Mouse (Mus musculus) mature B cell (primary cell): ENCODE data around the gene Pitpna.
"Not testable (repeated sequence)": the region's sequence is repeated elsewhere in the genome, so short reads cannot be mapped to it uniquely, and the experiment has no call there.

Source experiments
- in situ Hi-C: fragments of 300-500 bp; cut with MboI; formaldehyde crosslinking; loops from 2 replicates; pipeline ENCODE4 v1.14.3; 2019

The Pitpna gene

DNA sequence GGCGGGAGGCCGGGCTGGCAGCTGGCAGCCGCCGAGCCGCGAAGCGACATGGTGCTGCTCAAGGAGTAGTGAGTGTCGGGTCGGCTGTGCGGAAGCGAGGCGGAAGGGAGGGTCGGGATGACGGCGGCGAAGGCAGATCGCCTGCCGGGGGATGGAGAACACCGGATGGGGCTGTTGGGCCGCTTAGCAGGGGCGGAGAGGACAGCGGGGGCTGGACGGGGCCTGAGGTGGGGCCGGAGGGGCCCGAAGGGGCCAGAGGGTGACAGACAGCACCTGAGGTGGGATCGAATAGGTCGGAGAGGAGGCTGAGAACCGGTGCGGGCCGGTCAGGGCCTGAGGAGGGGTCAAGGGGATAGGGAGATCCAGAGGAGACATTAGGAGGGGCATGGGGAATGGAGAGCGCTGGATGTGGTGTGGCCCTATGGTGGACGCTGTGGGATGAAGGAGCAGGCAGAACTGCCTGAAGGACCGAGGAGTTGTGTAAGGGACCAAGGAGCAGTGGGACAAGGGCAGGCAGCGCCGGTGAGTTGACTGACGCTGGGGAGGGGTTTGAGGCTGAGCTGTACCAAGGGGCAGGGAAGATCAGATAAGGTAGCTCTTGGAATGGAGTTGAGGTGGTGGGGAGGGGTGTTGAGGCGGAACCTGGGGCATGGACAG is 516 bp downstream of the Pitpna start:
- in situ Hi-C loops: no loop called here

DNA sequence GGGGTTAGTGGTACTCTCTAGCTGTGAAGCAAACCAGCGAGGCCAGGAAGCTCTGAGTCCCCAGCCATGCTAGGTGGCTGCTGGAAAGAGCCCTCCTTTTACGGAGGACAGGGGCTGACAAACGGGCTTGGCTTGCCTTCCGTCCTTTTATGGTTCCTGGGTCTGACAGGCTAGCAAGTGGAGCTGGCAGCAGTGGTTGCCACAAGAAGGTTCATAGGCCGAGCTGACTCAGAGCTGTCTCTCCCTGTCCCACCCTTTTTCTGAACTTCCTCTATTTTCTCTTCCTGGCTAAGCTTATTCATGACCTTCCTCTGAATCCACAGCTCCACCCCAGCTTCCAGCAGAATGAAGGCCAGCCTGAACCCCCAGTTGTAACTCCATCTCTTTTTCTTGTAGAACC is 4.7 kb downstream of the Pitpna start:
- in situ Hi-C loops: no loop called here

DNA sequence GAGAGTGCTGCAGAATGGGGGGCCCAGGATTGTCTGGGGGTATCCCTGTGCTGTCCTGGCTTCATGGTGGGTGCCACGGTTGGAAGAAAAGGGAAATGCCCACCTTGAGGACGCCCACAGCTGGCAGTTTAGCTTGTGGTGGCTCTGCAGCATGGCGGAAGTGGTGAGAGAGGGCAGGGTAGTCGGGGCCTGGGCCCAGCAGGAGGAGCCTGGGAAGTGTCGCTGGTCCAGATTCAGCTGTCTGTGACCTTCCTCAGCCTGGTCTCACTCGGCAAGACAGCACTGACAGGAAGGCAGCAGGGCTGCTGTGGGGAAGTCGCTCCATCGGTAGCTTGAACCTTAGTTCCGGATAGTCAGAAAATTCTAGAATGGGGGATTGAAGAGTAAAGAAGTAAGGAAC is 6.5 kb downstream of the Pitpna start:
- in situ Hi-C loops: no loop called here

DNA sequence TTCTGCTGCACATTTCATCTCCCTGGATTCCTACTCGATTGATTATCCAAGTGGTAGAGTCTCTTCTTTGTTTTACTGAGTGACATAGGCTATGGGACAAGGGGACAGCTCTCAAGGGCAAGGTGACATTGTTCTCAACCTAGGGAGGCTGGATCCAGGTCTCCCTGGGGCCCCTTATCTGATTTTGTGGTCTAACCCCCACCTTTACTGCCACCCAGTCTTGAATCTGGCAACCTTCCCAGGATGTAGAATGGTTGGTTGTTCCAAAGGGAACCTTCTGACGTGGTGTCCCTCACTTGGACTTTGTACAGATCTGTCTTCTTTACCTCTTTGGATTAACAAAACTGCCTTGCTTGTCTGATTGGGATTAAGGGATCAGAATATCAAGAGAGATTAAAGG is 7.5 kb downstream of the Pitpna start:
- in situ Hi-C loops: no loop called here

DNA sequence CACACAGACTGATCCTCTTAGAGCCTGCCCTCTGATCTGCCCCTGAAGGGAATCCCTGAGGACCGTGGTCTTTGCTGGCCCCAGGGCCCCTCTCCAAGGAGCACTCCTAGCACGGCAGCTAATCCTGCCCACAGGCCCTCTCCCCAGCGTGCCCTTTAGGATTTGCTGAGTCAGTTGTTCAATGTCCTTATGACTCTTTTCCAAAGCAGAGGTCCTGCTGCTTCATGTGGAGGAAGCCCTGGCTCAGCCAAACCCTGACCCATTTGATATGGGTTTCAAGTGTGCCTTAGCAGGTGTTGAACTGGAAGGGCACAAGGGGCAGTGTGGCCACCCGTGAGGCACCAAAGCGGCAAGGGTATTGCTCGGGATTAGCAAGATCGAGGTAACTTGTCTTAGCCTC is 7.9 kb downstream of the Pitpna start:
- in situ Hi-C loops: no loop called here

DNA sequence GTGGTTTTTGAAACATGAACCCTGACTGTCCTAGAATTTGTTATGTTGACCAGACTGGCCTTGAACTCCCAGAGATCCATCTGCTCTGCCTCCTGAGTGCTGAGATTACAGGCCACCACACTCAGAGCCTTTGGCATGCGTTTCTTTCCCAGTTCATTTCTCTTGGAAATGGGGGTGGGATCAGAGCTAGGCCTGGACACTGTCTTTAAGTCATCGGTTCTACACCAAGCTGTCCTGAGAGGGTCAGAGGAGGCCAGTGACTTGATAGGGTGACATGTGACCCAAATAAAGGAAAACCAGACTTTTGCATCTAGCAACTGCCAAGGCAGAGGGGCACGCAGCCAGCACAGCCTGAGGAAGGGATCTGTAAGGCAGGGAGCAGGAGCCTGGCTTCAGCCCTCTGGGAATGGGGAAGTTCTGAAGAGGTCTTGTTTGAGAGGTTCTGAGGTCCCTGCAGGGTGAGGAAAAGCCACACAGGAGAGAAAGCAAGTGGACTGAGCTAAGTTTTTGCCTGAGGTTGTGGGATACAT is 8.9 kb downstream of the Pitpna start:
- in situ Hi-C loops: no loop called here

DNA sequence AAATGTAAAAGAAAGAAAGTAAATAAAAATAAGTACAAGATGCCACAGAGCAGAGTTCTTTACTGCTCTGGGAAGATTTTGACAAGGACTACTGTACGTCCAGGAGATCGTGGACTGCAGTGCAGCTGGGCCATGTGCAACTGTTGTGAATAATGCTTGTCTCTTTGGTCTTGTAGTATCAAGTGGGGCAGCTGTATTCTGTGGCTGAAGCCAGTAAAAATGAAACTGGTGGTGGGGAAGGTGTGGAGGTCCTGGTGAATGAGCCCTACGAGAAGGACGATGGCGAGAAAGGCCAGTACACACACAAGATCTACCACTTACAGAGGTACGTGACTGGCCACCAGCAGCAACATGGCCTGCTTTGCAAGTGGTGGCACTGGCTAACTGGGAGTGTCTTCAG is 10.1 kb downstream of the Pitpna start:
- in situ Hi-C loops: no loop called here

DNA sequence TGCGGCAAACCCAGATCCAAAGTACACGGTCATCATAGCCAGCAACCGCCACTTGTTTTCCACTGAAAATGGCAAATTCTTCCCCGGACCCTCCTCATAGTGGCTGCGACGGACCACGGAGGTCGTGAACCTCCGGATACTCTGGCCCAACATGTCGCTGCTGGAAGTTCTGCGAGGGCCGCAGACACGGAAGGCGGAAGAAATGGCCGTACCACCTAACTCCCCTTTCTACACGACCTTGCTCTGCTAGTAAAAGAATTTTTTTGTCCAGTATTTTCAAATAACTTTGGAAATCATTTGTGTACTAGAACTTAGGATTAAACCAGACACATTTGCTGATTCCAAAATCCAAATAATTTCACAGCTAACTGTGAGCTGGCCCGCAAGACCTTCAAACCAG is 11.9 kb downstream of the Pitpna start:
- in situ Hi-C loops: not testable (repeated sequence)

DNA sequence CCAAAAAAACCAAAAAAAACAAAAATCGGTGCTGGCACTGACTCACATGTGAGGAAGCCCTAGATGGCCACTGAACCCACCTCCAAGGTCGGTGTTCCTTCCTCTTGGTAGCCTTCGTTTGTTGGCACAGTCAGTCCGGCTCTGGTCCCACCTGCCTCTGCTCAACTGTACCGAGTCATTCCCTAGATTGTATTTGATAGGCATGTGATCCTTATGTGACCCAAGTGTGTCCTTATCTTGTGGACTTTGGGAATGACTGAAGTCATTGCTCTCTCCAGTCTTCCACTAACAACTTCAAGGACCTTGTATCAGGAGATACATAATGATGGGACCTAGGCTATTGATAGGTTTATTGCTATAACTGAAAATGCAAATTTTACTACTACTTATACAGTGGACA is 16.9 kb downstream of the Pitpna start:
- in situ Hi-C loops: no loop called here

DNA sequence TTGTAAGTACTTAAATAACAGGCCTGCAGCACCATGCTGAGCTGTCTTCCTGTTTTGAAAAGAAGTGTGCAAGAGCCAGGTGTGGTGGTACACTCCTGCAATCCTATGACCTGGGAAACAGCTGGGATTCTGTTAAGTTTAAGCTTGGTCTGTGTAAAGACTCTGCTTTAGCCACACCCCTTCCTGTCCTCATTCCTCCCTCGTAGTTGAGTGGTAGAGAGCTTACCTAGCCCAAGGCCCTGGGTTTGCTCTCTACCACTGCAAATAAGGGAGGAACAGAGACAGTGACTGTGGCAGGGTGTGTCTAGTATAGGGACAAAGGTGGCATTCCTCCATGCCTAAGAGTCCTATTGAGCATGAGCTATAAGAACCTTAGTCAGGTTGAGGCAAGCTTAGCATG is 17.4 kb downstream of the Pitpna start:
- in situ Hi-C loops: no loop called here

DNA sequence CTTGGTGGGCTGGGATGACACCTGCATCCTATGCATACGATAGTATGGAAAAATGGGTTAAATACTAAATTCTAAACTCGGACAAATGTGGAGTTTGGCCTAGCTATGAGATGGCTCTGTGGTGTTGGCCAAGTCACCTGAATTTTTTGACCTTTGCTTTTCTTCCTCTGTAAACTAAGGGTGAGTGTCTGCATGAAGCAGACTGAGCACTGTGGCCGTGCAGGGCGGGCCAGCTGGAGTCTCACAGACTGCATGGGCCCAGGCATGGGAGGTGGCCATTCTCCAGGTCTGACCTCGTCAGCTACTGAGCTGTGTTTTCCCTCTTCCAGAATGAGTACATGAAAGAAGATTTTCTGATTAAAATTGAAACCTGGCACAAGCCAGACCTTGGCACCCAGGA is 20.9 kb downstream of the Pitpna start:
- in situ Hi-C loops: no loop called here

DNA sequence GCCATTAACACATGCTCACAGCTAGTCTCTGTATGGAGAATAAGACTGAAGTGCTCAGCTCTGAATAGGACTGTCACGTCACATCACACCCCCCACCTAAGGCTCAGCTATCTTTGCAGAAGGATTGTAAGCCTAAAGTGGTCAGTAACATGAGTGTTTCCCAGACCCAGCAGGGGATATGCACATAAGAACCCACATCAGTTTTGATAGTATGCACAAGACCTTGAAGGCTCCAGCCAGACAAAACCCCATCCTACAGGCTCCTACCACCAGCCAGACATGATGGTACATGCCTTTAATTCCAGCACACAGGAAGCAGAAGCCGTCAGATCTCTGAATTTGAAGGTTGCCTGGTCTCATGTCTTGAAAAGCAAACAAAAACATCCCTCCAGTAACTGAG is 22.1 kb downstream of the Pitpna start:
- in situ Hi-C loops: no loop called here

DNA sequence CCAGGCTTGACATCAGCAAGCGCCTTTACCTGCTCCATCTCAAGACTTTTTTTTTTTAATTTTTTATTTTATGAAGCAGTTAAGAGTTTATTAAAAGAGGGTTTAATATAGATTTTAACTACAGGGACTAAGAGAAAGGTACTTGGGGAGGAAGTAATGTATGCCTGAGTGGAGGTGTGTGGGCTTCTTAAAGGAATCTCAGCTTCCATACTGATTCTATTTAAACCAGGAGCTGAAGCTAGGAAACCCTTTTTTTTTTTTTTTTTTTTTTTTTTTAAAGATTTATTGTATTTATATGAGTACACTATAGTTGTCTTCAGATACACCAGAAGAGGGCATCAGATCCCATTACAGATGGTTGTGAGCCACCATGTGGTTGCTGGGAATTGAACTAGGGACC is 26.9 kb downstream of the Pitpna start:
- in situ Hi-C loops: no loop called here

DNA sequence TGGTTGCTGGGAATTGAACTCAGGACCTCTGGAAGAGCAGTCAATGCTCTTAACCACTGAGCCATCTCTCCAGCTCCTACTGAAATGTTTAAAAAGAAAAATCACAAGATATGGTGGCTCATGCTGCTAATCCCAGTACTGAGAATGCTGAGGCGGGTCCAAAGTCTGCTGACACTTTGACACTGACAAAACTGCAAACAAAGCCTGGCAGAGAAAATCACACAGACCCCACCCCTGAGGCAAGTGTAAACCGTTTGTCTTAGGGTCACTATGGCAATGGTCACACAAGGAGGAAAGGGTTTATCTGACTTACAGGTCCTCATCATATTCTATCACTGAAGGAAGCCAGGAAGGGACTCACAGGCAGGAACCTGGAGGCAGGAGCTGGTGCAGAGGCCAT is 27.7 kb downstream of the Pitpna start:
- in situ Hi-C loops: no loop called here

DNA sequence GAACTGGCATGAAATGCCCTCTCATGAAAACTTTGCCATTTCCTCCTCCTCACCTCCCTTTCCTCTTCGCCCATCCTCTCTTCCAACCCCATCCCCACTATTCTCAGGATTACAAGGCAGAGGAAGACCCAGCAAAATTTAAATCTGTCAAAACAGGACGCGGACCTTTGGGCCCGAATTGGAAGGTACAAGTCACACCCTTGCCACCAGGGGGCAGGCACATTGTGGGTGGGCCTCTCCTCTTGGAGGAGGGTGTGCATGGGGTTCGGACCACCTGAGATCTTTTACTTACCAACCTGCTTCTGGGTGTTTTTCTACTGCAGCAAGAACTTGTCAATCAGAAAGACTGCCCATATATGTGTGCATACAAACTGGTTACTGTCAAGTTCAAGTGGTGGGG is 31.2 kb downstream of the Pitpna start:
- in situ Hi-C loops: no loop called here

DNA sequence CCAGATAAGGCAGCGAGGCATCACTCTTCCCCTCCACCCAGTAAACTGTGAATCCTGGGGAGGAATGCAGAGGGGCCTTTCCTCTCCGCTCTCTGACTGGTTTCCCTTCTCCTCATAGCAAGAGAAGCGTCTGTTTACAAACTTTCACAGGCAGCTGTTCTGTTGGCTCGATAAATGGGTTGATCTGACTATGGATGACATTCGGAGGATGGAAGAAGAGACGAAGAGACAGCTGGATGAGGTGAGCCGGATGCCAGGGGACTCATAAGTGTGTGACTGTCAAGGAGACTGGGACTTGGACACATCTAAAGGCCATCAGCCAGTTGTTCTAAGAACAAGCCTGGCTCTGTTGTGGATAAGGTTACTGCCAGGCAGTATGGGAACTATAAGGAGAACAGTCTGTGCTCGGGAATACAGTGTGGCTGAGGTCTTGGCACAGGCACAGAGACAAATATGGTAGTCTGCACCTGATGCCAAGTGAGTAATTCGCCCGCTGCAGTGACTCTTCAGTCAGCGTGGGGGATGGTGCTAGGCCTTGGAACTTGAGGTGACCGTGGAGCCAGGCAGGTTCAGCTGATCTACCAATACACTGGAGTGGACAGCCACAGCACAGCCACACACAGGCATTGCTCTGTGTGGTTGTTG is 32.4 kb downstream of the Pitpna start:
- in situ Hi-C loops: no loop called here

DNA sequence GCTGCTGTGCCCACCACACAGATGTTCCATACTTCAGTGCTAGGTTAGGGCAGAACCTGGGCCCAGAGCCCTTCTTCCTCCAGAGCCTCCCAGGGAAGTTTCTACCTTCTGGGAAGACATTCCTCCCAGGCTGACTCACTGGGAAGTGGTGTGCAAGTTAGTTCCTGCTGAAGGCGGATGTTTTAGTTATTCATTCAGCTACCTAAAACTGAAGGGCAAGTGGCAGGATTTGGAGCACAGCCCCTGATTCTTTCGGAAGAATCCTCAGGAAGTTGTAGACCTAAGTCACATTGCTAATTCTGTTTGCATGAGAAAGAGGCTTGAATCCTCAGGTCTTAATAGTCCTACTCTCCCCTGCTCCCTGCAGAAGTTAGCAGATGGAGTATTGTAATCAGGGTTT is 33.5 kb downstream of the Pitpna start:
- in situ Hi-C loops: no loop called here

DNA sequence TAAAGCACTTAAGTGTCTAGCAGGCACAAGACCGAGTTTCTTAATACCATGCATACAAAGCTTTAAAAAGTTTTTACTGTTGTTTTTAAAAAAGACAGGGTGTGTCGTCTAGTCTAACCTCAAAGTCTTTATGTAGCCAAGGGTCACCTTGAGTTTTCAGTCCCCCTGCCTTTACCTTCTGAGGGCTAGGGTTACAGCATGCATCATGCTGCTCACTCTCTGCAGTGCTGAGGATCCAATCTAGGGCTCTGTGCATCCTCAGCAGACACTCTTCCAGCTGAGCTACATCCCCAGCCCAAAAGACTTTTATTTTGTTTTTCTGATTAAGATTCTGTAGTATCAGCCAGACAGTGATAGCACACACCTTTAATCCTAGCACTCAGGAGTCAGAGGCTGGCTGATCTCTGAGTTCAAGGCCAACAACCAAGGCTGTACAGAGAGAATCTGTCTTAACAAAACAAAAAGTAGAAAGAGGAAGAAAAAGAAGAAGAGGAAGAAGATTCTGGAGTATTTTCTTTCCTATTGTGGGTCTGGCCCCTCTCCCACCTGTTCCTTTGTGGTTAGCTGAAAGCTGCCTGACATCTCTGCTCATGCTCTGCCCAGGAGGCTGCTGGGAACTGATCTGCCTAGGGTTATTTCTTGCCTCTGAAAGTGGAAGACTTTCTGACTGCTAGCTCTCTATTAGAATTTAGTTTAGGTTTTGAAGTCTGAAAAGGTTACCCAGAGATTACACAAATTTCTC is 34.9 kb downstream of the Pitpna start:
- in situ Hi-C loops: no loop called here

DNA sequence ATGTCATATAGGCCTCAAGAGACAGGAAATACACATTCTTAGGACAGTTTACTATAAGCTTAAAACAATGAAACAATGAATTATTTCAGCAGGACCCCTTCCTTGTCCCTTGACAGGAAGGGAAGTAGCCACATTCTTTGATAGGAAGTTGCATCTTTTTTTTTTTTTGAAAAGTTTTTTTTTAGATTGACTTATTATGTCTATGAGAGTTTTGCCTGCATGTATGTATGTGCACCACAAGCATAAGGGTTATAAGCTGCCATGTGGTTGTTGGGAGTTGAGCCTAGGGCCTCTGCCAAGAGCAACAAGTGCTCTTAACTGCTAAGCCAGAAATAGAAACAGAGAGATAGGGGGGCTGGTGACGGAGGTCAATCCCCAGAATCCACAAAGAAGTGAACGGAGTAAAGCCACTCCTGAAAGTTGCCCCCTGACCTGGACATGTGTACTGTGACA is 36.2 kb downstream of the Pitpna start:
- in situ Hi-C loops: no loop called here

DNA sequence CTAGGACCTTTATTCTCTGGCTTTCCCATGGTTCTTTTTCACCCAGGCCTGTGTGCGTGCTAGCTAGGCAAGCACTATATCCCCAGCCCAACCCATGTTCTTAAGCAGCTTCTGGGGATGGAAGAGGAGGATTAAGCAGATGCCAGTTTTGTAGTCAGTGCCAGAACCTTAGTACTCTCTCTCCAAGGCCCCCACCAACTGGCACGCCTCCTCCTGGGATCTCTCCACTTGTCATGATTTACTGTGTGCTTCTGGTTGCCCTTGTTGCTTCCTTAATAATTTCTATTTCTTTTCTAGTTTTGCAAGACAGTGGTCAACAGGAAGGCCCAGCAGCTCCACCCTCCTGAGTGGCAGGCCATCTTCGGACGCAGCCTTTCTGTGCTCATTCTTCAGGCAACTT is 37.9 kb downstream of the Pitpna start:
- in situ Hi-C loops: no loop called here

DNA sequence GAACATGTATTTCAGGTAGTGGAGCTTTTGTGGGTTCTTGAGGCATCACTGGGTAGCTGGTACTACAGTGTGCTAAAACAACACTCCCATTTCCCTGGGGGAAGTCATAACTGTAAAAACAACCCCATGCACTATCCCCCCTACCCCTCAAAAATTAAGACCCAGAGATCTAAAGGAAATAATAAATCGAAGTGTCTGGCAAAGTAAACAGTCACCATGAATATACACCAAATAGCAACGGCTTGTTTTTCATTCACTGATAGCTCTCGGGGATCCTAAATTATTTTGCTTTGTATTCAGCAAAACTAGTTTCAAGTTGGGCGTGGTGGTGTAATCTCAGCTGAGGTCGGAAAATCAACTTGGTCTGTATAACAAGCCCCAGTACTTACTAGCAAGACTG is 42.2 kb downstream of the Pitpna start:
- in situ Hi-C loops: no loop called here

DNA sequence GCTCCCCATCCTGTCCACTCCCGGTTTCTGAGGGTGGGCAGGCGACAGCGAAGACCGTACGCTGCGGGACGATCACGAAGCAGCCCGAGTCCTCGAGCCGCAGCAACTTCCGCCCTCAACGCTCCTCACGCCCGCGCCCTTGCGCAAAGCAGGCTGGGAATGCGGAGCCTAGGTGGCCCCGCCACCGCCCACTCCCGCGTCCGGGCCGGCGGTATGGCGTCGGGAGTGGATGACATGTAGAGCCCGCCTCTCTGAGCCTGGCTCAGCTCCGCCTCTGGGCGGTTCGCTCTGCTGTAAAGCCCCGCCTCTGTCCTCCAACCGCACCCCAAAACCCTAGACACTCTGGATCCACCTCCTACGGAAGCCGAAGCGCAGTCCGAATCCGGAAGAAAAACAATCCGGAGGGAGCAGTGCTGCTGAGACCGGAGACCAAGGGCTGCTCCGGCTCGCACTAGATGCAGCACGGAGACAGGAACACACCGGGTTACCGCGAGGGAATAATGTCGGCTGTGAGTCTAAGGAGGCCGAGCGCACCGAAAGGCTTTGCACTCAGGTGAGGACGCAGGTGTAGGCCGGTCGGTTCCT is 42.8 kb downstream of the Pitpna start, which contains the start of gene Inpp5k:
Inpp5k (plus strand) TSS at position 344 of the 585 bp plus-strand sequence.
- in situ Hi-C loops: no loop called here
